Mouse (Mus musculus): ENCODE measurements at regions not wholly inside any gene's neighbourhood (a gene's known extent, or its start where the extent isn't known, plus 50 kb on each side); places are given as distances from the start of the nearest gene placed in this dataset.
"Not testable (repeated sequence)": the region's sequence is repeated elsewhere in the genome, so short reads cannot be mapped to it uniquely, and the experiment has no call there.

GRCm38 (mm10) chr2:147297876-147298498 is 63.7 kb upstream of the Pax1 start:
- no peak for DNase-seq (ENCODE audit: extremely low read depth)
- TF ChIP-seq ZC3H11A (IDR thresholded peaks at IDR 0.05; ENCODE audit: low read depth, low read length), result no peak
- TF ChIP-seq HCFC1 (IDR thresholded peaks at IDR 0.05; ENCODE audit: low read depth, low read length), result no peak
- no peak for TF ChIP-seq BHLHE40 (IDR thresholded peaks at IDR 0.05; ENCODE audit: low read depth, low read length)
- no peak for TF ChIP-seq MXI1 (IDR thresholded peaks at IDR 0.05; ENCODE audit: low read depth, low read length)
- TF ChIP-seq MAX (IDR thresholded peaks at IDR 0.05; ENCODE audit: low read length), result no peak
- TF ChIP-seq ZKSCAN1 (IDR thresholded peaks at IDR 0.05; ENCODE audit: borderline replicate concordance, low read depth, low read length), result no peak
- no peak for TF ChIP-seq RCOR1 (conservative IDR thresholded peaks at IDR 0.05; ENCODE audit: low read depth, low read length)
- no peak for TF ChIP-seq NELFE (IDR thresholded peaks at IDR 0.05; ENCODE audit: low read depth, low read length)
- TF ChIP-seq UBTF (IDR thresholded peaks at IDR 0.05; ENCODE audit: low read depth, low read length), result no peak
- no peak for TF ChIP-seq MYC (IDR thresholded peaks at IDR 0.05; ENCODE audit: low read depth, low read length)
- no peak for TF ChIP-seq TCF12 (IDR thresholded peaks at IDR 0.05; ENCODE audit: low read depth, low read length)
- no peak for TF ChIP-seq JUN (IDR thresholded peaks at IDR 0.05; ENCODE audit: insufficient read depth, low read depth, low read length)
- no peak for TF ChIP-seq CTCF (conservative IDR thresholded peaks at IDR 0.05 in 1 of 2, IDR thresholded peaks at IDR 0.05 in 1 of 2; ENCODE audit: low read depth in 2 of 2, low read length in 2 of 2)
- TF ChIP-seq IRF4 (IDR thresholded peaks at IDR 0.05; ENCODE audit: low read depth, low read length), result no peak
- no peak for TF ChIP-seq KAT2A (IDR thresholded peaks at IDR 0.05; ENCODE audit: insufficient replicate concordance, low read length)
- no peak for TF ChIP-seq NRF1 (IDR thresholded peaks at IDR 0.05; ENCODE audit: low read depth, low read length)
- dilution Hi-C loops (cut with MboI; ENCODE audit: extremely low pct_ligation_motif_present, extremely low pct_unique_long_range_greater_than_20kb, low sequenced_read_pairs), result no loop called here

GRCm38 (mm10) chr2:147294926-147295325 is 66.8 kb upstream of the Pax1 start:
- H3K4me1 ChIP-seq (ENCODE audit: control insufficient read depth in 1 of 2, insufficient read depth in 2 of 2); H3K9me3 ChIP-seq (replicated peaks; ENCODE audit: low read length); H3K79me2 ChIP-seq (replicated peaks; ENCODE audit: control insufficient read depth, extremely low read depth, insufficient read depth, poor library complexity, severe bottlenecking); DNase-seq (ENCODE audit: extremely low read depth); H3K9ac ChIP-seq (ENCODE audit: insufficient read depth, low read depth); in situ Hi-C loops (cut with MboI; ENCODE audit: low pct_ligation_motif_present, low pct_unique_long_range_greater_than_20kb, low sequenced_read_pairs); H3K4me3 ChIP-seq (replicated peaks in 1 of 3; ENCODE audit: low read depth in 2 of 3, low read length in 2 of 3, poor library complexity in 1 of 3); H3K27me3 ChIP-seq (replicated peaks); H3K27ac ChIP-seq (ENCODE audit: insufficient read depth, low read depth); dilution Hi-C loops (cut with MboI; ENCODE audit: extremely low pct_ligation_motif_present, extremely low pct_unique_long_range_greater_than_20kb, low sequenced_read_pairs); H3K4me2 ChIP-seq (ENCODE audit: insufficient read depth, low read depth, poor library complexity, severe bottlenecking); H3K36me3 ChIP-seq (replicated peaks in 1 of 2; ENCODE audit: control insufficient read depth in 1 of 2, insufficient read depth in 1 of 2, low read length in 1 of 2): not testable (repeated sequence)

More at GRCm38 (mm10) chr2:147297876-147298498, 63.7 kb upstream of the Pax1 start:
- Histone ChIP-seq H3K9ac (ENCODE audit: insufficient read depth, low read depth) (no peak overlapping the region), H3K36me3 (replicated peaks in 1 of 2; ENCODE audit: control insufficient read depth in 1 of 2, insufficient read depth in 1 of 2, low read length in 1 of 2) (no peaks in the 10 kb centered on the region), H3K27me3 (replicated peaks) (peaks cover 3% of the 10 kb centered on the region), H3K79me2 (replicated peaks; ENCODE audit: control insufficient read depth, extremely low read depth, insufficient read depth, poor library complexity, severe bottlenecking) (no peaks in the 10 kb centered on the region), H3K4me2 (ENCODE audit: insufficient read depth, low read depth, poor library complexity, severe bottlenecking) (no peak overlapping the region), H3K27ac (ENCODE audit: insufficient read depth, low read depth) (no peak overlapping the region), H3K4me1 (ENCODE audit: control insufficient read depth in 1 of 2, insufficient read depth in 2 of 2) (peaks cover 0 to 3% of the 10 kb centered on the region in 2 experiments; a peak in 3 of 4 replicates), H3K4me3 (replicated peaks in 1 of 3; ENCODE audit: low read depth in 2 of 3, low read length in 2 of 3, poor library complexity in 1 of 3) (no peak overlapping the region), H3K9me3 (replicated peaks; ENCODE audit: low read length) (no peaks in the 10 kb centered on the region)
- in situ Hi-C loops (cut with MboI; ENCODE audit: low pct_ligation_motif_present, low pct_unique_long_range_greater_than_20kb, low sequenced_read_pairs), result no loop called here

Measured in CH12.LX (cell line).